Mouse (Mus musculus) embryonic facial prominence, embryonic 14.5 days (tissue): ENCODE results near the gene Adgrl1. TPM values are rescaled to one million over a fixed set of nuclear protein-coding genes. Genes with fewer than 3 reads are reported as not detected.
A peak's percentile ranks its signal among the peaks of the same experiment; 100 is the strongest.

Experiments
- ATAC-seq: fragments of 200-750 bp; cut with Nextera tagmentation; 2 replicates; pipeline ENCODE4 v1.8.0; 2017; ENCODE audit warnings: low read depth, moderate number of reproducible peaks, moderate TSS enrichment
- DNase-seq: peaks from one replicate; pipeline ENCODE4 v3.0.0-alpha.2; 2015; ENCODE audit warnings: low spot score
- H3K27ac ChIP-seq: fragments of 300-500 bp; sonication (generic); replicated peaks from 2 replicates; pipeline ENCODE4 v1.5.1; 2014; ENCODE audit warnings: low read depth, mild to moderate bottlenecking, low read length, moderate library complexity
- H3K27me3 ChIP-seq: fragments of 300-500 bp; sonication (generic); replicated peaks from 2 replicates; pipeline ENCODE4 v1.6.1; 2014; ENCODE audit warnings: low read length; ENCODE audit not compliant: control insufficient read depth, insufficient read depth
- H3K36me3 ChIP-seq: fragments of 300-500 bp; sonication (generic); 2 replicates; pipeline ENCODE4 v1.6.1; 2014; ENCODE audit warnings: low read length, mixed read lengths; ENCODE audit not compliant: control insufficient read depth, insufficient read depth
- H3K4me1 ChIP-seq: fragments of 300-500 bp; sonication (generic); 2 replicates; pipeline ENCODE4 v1.6.1; 2014; ENCODE audit warnings: antibody characterized with exemption, low read length; ENCODE audit not compliant: control insufficient read depth, insufficient read depth
- H3K4me2 ChIP-seq: fragments of 300-500 bp; sonication (generic); 2 replicates; pipeline ENCODE4 v1.6.1; 2014; ENCODE audit warnings: low read depth, mild to moderate bottlenecking, low read length, moderate library complexity, mixed read lengths
- H3K4me3 ChIP-seq: fragments of 300-500 bp; sonication (generic); 2 replicates; pipeline ENCODE4 v1.5.1; 2014; ENCODE audit warnings: low read depth, mild to moderate bottlenecking, low read length
- H3K9ac ChIP-seq: fragments of 300-500 bp; sonication (generic); 2 replicates; pipeline ENCODE4 v1.6.1; 2014; ENCODE audit warnings: low read depth, mild to moderate bottlenecking, low read length, moderate library complexity, mixed read lengths
- H3K9me3 ChIP-seq: fragments of 300-500 bp; sonication (generic); 2 replicates; pipeline ENCODE4 v1.6.1; 2016; ENCODE audit warnings: low read length; ENCODE audit not compliant: control insufficient read depth
- WGBS: fragments of 180-500 bp; shearing (Covaris S2); extraction: QIAGEN DNeasy Blood & Tissue Kit; methylation state at CpG from one replicate; pipeline ENCODE4 v1.1.7; 2014; 5-methylcytosine and 5-hydroxymethylcytosine counted together
- polyA plus RNA-seq: library from polyadenylated mRNA; unstranded; fragments of >200 nt; fragmentation: Nextera tagmentation; extraction: Ambion mirVana; gene quantifications from 2 replicates; pipeline ENCODE4 v1.2.1, GENCODE M21; 2014

Gene Adgrl1
- polyA plus RNA-seq, 1 experiment from 2014 or later: 25.1 TPM

GRCm38 (mm10) chr8:83898985-83899362 lies 931 bp upstream of the Adgrl1 start:
- Histone ChIP-seq H3K36me3 (no peaks in the 10 kb centered on the region), H3K9ac (peak overlapping the region; percentile 63), H3K4me3 (peak overlapping the region; percentile 90), H3K27ac (peak overlapping the region; percentile 98), H3K4me1 (peaks cover 32% of the 10 kb centered on the region), H3K27me3 (peaks cover 12% of the 10 kb centered on the region), H3K9me3 (no peaks in the 10 kb centered on the region), H3K4me2 (peak overlapping the region; percentile 82)
- peak; percentile 8 for ATAC-seq
- under 1% methylated on average over 13 of the region's 13 CpGs for WGBS
- peak; percentile 94 for DNase-seq

- H3K27ac ChIP-seq: peak overlapping the region; percentile 98
- peak; percentile 56 for DNase-seq
- H3K4me1 ChIP-seq: peaks cover 36% of the 10 kb centered on the region
- peak overlapping the region; percentile 82 for H3K4me2 ChIP-seq
- H3K9ac ChIP-seq: peak overlapping the region; percentile 82
- peak overlapping the region; percentile 90 for H3K4me3 ChIP-seq
- H3K27me3 ChIP-seq: no peaks in the 10 kb centered on the region
- ATAC-seq: peak; percentile 7
- no peaks in the 10 kb centered on the region for H3K9me3 ChIP-seq
- under 1% methylated on average over 19 of the region's 100 CpGs for WGBS
- H3K36me3 ChIP-seq: peaks cover 3% of the 10 kb centered on the region; the same call in 1 of the 2 replicates
These were observed 506 bp downstream of the Adgrl1 start for GRCm38 (mm10) chr8:83900266-83900956.

GRCm38 (mm10) chr8:83900957-83901270 lies 1.0 kb downstream of the Adgrl1 start:
- H3K9me3 ChIP-seq: no peaks in the 10 kb centered on the region
- DNase-seq (peak; percentile 58), ATAC-seq (no peak)
- H3K4me3 ChIP-seq: peak overlapping the region; percentile 90
- H3K36me3 ChIP-seq: peaks cover 7% of the 10 kb centered on the region; the same call in 1 of the 2 replicates
- peak overlapping the region; percentile 82 for H3K9ac ChIP-seq
- peak overlapping the region; percentile 98 for H3K27ac ChIP-seq
- H3K4me2 ChIP-seq: peak overlapping the region; percentile 82
- H3K4me1 ChIP-seq: peaks cover 36% of the 10 kb centered on the region
- WGBS: 0% methylated on average over 11 of the region's 40 CpGs
- no peaks in the 10 kb centered on the region for H3K27me3 ChIP-seq

- Histone ChIP-seq H3K27ac (no peak overlapping the region), H3K9me3 (no peaks in the 10 kb centered on the region), H3K4me1 (peaks cover 36% of the 10 kb centered on the region), H3K4me2 (peak overlapping the region; percentile 82), H3K9ac (peak overlapping the region; percentile 82), H3K4me3 (peak overlapping the region; percentile 90), H3K27me3 (no peaks in the 10 kb centered on the region), H3K36me3 (peaks cover 7% of the 10 kb centered on the region; the same call in 1 of the 2 replicates)
- DNase-seq: no peak
- no peak for ATAC-seq
- WGBS: 10% methylated on average over 11 of the region's 14 CpGs
These were observed 1.9 kb downstream of the Adgrl1 start for GRCm38 (mm10) chr8:83901566-83902485.

- peak overlapping the region; percentile 40 for H3K9ac ChIP-seq
- WGBS: 7% methylated on average over 12 of the region's 13 CpGs
These were observed 3.2 kb downstream of the Adgrl1 start for GRCm38 (mm10) chr8:83902961-83903666.

GRCm38 (mm10) chr8:83908583-83908982 lies 8.7 kb downstream of the Adgrl1 start:
- no peak overlapping the region for H3K4me3 ChIP-seq
- no peak overlapping the region for H3K27ac ChIP-seq
- no peak overlapping the region for H3K4me2 ChIP-seq
- no peaks in the 10 kb centered on the region for H3K27me3 ChIP-seq
- DNase-seq (no peak), ATAC-seq (no peak)
- H3K4me1 ChIP-seq: peaks cover 7% of the 10 kb centered on the region
- no peak overlapping the region for H3K9ac ChIP-seq
- no peaks in the 10 kb centered on the region for H3K9me3 ChIP-seq
- H3K36me3 ChIP-seq: peaks cover 7% of the 10 kb centered on the region; the same call in 1 of the 2 replicates
- WGBS: 84% methylated on average over 6 of the region's 6 CpGs

More at GRCm38 (mm10) chr8:83902961-83903666, 3.2 kb downstream of the Adgrl1 start:
- Histone ChIP-seq H3K27ac (peak overlapping the region; percentile 61), H3K4me1 (peaks cover 31% of the 10 kb centered on the region), H3K4me2 (peak overlapping the region; percentile 82), H3K9me3 (no peaks in the 10 kb centered on the region), H3K27me3 (no peaks in the 10 kb centered on the region), H3K36me3 (peaks cover 7% of the 10 kb centered on the region; the same call in 1 of the 2 replicates), H3K4me3 (peak overlapping the region; percentile 20)
- ATAC-seq (no peak), DNase-seq (peak; percentile 79)

- Histone ChIP-seq H3K4me1 (0 out of 2 replicates have a peak, but pooled peaks cover 2% of the 10 kb centered on the region), H3K9ac (no peak overlapping the region), H3K27ac (no peak overlapping the region), H3K4me2 (no peak overlapping the region), H3K36me3 (peaks cover 7% of the 10 kb centered on the region; the same call in 1 of the 2 replicates), H3K4me3 (no peak overlapping the region), H3K9me3 (no peaks in the 10 kb centered on the region), H3K27me3 (no peaks in the 10 kb centered on the region)
- 56% methylated on average over 7 of the region's 8 CpGs for WGBS
- no peak for DNase-seq
- no peak for ATAC-seq
These were observed 9.4 kb downstream of the Adgrl1 start for GRCm38 (mm10) chr8:83909311-83909710.
